Mouse (Mus musculus) E14TG2a.4 (cell line): ENCODE data around the gene Ccdc38.

Experiments used
- CTCF ChIP-seq: conservative IDR thresholded peaks from 2 replicates; pipeline ENCODE4 v1.5.1; 2014; ENCODE audit warnings: low read length
- NANOG ChIP-seq: IDR thresholded peaks from 2 replicates; pipeline ENCODE4 v1.6.1; 2014; ENCODE audit warnings: borderline replicate concordance, low read length, mixed read lengths
- POU5F1 ChIP-seq: IDR thresholded peaks from 2 replicates; pipeline ENCODE4 v1.6.1; 2014; ENCODE audit warnings: low read length, borderline replicate concordance

DNA sequence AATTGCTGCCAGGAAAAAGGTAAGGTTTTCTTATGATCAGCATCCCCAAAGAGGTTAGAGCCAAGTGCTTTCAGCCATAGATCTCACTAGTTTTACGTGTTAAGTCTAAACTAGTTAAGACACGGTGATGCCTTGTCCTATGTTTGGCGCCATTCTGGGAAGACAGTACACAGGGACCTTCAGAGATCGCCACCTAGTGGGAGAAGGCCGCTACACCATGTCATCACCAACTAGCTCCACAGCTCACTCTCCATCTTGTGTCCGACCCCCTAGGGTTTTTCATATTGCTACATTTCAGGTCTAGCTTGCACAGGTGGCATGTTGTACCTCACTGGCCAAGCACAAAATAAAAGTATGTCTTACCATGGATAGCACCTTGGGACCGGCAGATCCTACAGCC, 8.6 kb downstream of the Ccdc38 start:
- TF ChIP-seq CTCF (peak; percentile 49), POU5F1 (no peak), NANOG (no peak)
